Mouse (Mus musculus): ENCODE results near the gene Gm9733. TPM values are rescaled to one million over a fixed set of nuclear protein-coding genes. Genes with fewer than 3 reads are reported as not detected.

Gm9733 gene
- total and polyA plus RNA-seq, 3 experiments: not detected

GRCm38 (mm10) chr3:15340287-15340686, 8.2 kb upstream of the Gm9733 start:
- no peak for TF ChIP-seq E2F4 (IDR thresholded peaks at IDR 0.05; ENCODE audit: borderline replicate concordance, low read depth, low read length)
- no peak for TF ChIP-seq ELF1 (IDR thresholded peaks at IDR 0.05; ENCODE audit: low read depth, low read length)
- no peak for TF ChIP-seq KAT2A (conservative IDR thresholded peaks at IDR 0.05; ENCODE audit: low read depth, low read length)
- no peak for TF ChIP-seq TAL1 (IDR thresholded peaks at IDR 0.05; ENCODE audit: low read length)
- no peak for TF ChIP-seq GABPA (IDR thresholded peaks at IDR 0.05; ENCODE audit: low read depth, low read length)
- TF ChIP-seq ETS1 (IDR thresholded peaks at IDR 0.05; ENCODE audit: low read depth, low read length): no peak
- TF ChIP-seq POLR2AphosphoS2 (IDR thresholded peaks at IDR 0.05; ENCODE audit: low read length): no peak
- H3K9ac ChIP-seq (ENCODE audit: control insufficient read depth, low read depth, low read length, poor library complexity, severe bottlenecking): no peak overlapping the region
- no peaks in the 10 kb centered on the region for H3K27me3 ChIP-seq (ENCODE audit: control insufficient read depth in 1 of 2, insufficient read depth in 2 of 2, low read length in 2 of 2)
- H3K36me3 ChIP-seq (ENCODE audit: control insufficient read depth in 1 of 2, insufficient read depth in 2 of 2, low read length in 2 of 2): no peaks in the 10 kb centered on the region
- no peaks in the 10 kb centered on the region for H3K79me2 ChIP-seq (ENCODE audit: control insufficient read depth, insufficient read depth, low read length, poor library complexity)
- H3K27ac ChIP-seq (ENCODE audit: control insufficient read depth, low read depth, low read length): no peak overlapping the region
- H3K4me1 ChIP-seq (ENCODE audit: control insufficient read depth in 1 of 2, insufficient read depth in 2 of 2, low read length in 2 of 2): no peaks in the 10 kb centered on the region
- H3K9me3 ChIP-seq (replicated peaks; ENCODE audit: insufficient read depth, low read length): no peaks in the 10 kb centered on the region
- H3K4me3 ChIP-seq (ENCODE audit: control insufficient read depth in 1 of 2, insufficient read depth in 1 of 2, low read depth in 2 of 2, low read length in 2 of 2): no peak overlapping the region
- DNase-seq (ENCODE audit: low read depth, low spot score): no peak

DNA sequence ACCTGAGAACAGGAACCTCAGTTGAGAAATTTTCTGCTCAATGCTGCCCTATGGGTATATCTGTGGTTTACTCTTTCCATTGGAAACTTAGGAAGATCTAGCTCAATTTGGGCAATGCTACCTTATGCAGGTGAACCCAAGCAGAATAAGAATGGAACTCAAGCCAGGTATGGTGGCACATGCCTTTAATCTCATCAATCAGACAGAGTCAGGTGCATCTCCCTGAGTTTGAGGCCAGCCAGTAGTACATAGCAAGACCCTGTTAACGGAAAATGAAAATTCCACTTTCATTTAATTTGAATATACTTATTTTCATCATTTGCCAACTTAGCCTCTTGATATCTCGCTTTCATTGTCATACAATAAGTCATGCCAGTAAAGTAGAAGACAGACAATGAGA, 2.1 kb upstream of the Gm9733 start:
- Histone ChIP-seq H3K79me2 (ENCODE audit: control insufficient read depth, insufficient read depth, low read length, poor library complexity) (no peaks in the 10 kb centered on the region), H3K36me3 (ENCODE audit: control insufficient read depth in 1 of 2, insufficient read depth in 2 of 2, low read length in 2 of 2) (no peaks in the 10 kb centered on the region), H3K27me3 (ENCODE audit: control insufficient read depth in 1 of 2, insufficient read depth in 2 of 2, low read length in 2 of 2) (no peaks in the 10 kb centered on the region), H3K4me3 (ENCODE audit: control insufficient read depth in 1 of 2, insufficient read depth in 1 of 2, low read depth in 2 of 2, low read length in 2 of 2) (no peak overlapping the region), H3K4me1 (ENCODE audit: control insufficient read depth in 1 of 2, insufficient read depth in 2 of 2, low read length in 2 of 2) (no peaks in the 10 kb centered on the region), H3K9ac (ENCODE audit: control insufficient read depth, low read depth, low read length, poor library complexity, severe bottlenecking) (no peak overlapping the region), H3K27ac (ENCODE audit: control insufficient read depth, low read depth, low read length) (no peak overlapping the region), H3K9me3 (replicated peaks; ENCODE audit: insufficient read depth, low read length) (no peaks in the 10 kb centered on the region)
- TF ChIP-seq EP300 (IDR thresholded peaks at IDR 0.05; ENCODE audit: low read depth in 1 of 2, low read length in 2 of 2): no peak
- TF ChIP-seq E2F4 (IDR thresholded peaks at IDR 0.05; ENCODE audit: borderline replicate concordance, low read depth, low read length): no peak
- no peak for TF ChIP-seq ZC3H11A (IDR thresholded peaks at IDR 0.05; ENCODE audit: low read depth, low read length)
- TF ChIP-seq POLR2A (IDR thresholded peaks at IDR 0.05; ENCODE audit: control insufficient read depth in 1 of 2, insufficient read depth in 1 of 2, low read depth in 1 of 2, low read length in 2 of 2, poor library complexity in 1 of 2): no peak
- no peak for TF ChIP-seq BHLHE40 (IDR thresholded peaks at IDR 0.05; ENCODE audit: borderline replicate concordance, low read depth, low read length)
- no peak for TF ChIP-seq MYB (IDR thresholded peaks at IDR 0.05; ENCODE audit: low read depth, low read length)
- no peak for DNase-seq (ENCODE audit: low read depth, low spot score)

DNA sequence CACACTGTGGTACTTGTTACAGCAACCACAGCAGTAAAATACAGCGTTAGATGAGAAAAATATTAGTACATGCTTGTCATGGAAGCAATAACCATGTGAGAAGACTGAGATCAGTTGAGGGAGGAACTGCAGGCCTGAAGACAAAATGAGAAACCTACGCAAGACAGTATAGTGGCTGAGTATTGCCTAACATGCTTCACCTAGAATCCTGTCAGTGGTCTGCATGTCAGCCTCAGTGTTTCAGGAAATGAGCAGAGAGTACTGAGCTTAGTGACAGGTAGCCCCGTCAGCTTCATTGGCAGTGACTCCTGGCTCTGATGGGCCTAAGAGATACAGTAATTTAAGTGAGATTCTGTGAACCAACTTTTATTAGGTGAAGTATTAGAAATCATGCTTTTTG, 557 bp downstream of the Gm9733 start:
- H3K27me3 ChIP-seq (ENCODE audit: control insufficient read depth in 1 of 2, insufficient read depth in 2 of 2, low read length in 2 of 2): no peaks in the 10 kb centered on the region
- no peaks in the 10 kb centered on the region for H3K36me3 ChIP-seq (ENCODE audit: control insufficient read depth in 1 of 2, insufficient read depth in 2 of 2, low read length in 2 of 2)
- TF ChIP-seq USF1 (IDR thresholded peaks at IDR 0.05; ENCODE audit: low read depth, low read length): no peak
- H3K4me1 ChIP-seq (ENCODE audit: control insufficient read depth in 1 of 2, insufficient read depth in 2 of 2, low read length in 2 of 2): no peaks in the 10 kb centered on the region
- H3K9me3 ChIP-seq (replicated peaks; ENCODE audit: insufficient read depth, low read length): no peaks in the 10 kb centered on the region
- H3K27ac ChIP-seq (ENCODE audit: control insufficient read depth, low read depth, low read length): no peak overlapping the region
- H3K4me3 ChIP-seq (ENCODE audit: control insufficient read depth in 1 of 2, insufficient read depth in 1 of 2, low read depth in 2 of 2, low read length in 2 of 2): no peak overlapping the region
- no peak for DNase-seq (ENCODE audit: low read depth, low spot score)
- no peak overlapping the region for H3K9ac ChIP-seq (ENCODE audit: control insufficient read depth, low read depth, low read length, poor library complexity, severe bottlenecking)
- no peaks in the 10 kb centered on the region for H3K79me2 ChIP-seq (ENCODE audit: control insufficient read depth, insufficient read depth, low read length, poor library complexity)

Measured in MEL (cell line).